Mouse (Mus musculus): Measurements from ENCODE around the gene Spast. TPM values are rescaled to one million over a fixed set of nuclear protein-coding genes. Genes with fewer than 3 reads are reported as not detected.

Spast gene
- polyA plus RNA-seq, 1 experiment from 2014 or later = 10.8 TPM

GRCm38 (mm10) chr17:74386657-74387056 lies 47.9 kb downstream of the Spast start:
- Histone ChIP-seq H3K4me1 (replicated peaks; ENCODE audit: control insufficient read depth, insufficient read depth, low read length) (no peaks in the 10 kb centered on the region), H3K9ac (ENCODE audit: low read length) (no peak overlapping the region), H3K27ac (ENCODE audit: low read length) (no peak overlapping the region), H3K36me3 (ENCODE audit: control insufficient read depth, insufficient read depth, low read length) (peaks cover 23% of the 10 kb centered on the region), H3K27me3 (ENCODE audit: control insufficient read depth, insufficient read depth, low read depth, low read length) (no peaks in the 10 kb centered on the region), H3K4me2 (ENCODE audit: low read depth, low read length) (no peak overlapping the region), H3K4me3 (ENCODE audit: low read length) (no peak overlapping the region), H3K9me3 (ENCODE audit: control insufficient read depth, low read length) (no peaks in the 10 kb centered on the region)
- no peak for ATAC-seq (ENCODE audit: low read depth)

- Histone ChIP-seq H3K4me1 (replicated peaks; ENCODE audit: control insufficient read depth, insufficient read depth, low read length) (no peaks in the 10 kb centered on the region), H3K9ac (ENCODE audit: low read length) (no peak overlapping the region), H3K36me3 (ENCODE audit: control insufficient read depth, insufficient read depth, low read length) (peaks cover 8% of the 10 kb centered on the region; the same call in 1 of the 2 replicates), H3K4me3 (ENCODE audit: low read length) (no peak overlapping the region), H3K27ac (ENCODE audit: low read length) (no peak overlapping the region), H3K4me2 (ENCODE audit: low read depth, low read length) (no peak overlapping the region), H3K27me3 (ENCODE audit: control insufficient read depth, insufficient read depth, low read depth, low read length) (no peaks in the 10 kb centered on the region), H3K9me3 (ENCODE audit: control insufficient read depth, low read length) (no peaks in the 10 kb centered on the region)
- WGBS = 79% methylated on average over 3 of the region's 3 CpGs
- ATAC-seq (ENCODE audit: low read depth) = no peak
These were observed 51.1 kb downstream of the Spast start for GRCm38 (mm10) chr17:74389847-74390246.

- H3K4me2 ChIP-seq (ENCODE audit: low read depth, low read length) = peak overlapping the region; percentile 61; the same call in 1 of the 2 replicates
- H3K4me3 ChIP-seq (ENCODE audit: low read length) = no peak overlapping the region
- ATAC-seq (ENCODE audit: low read depth) = no peak
- H3K27ac ChIP-seq (ENCODE audit: low read length) = no peak overlapping the region
- peaks cover 9% of the 10 kb centered on the region for H3K4me1 ChIP-seq (replicated peaks; ENCODE audit: control insufficient read depth, insufficient read depth, low read length)
- 64% methylated on average over 2 of the region's 2 CpGs for WGBS
- H3K9ac ChIP-seq (ENCODE audit: low read length) = no peak overlapping the region
- H3K9me3 ChIP-seq (ENCODE audit: control insufficient read depth, low read length) = no peaks in the 10 kb centered on the region
- H3K27me3 ChIP-seq (ENCODE audit: control insufficient read depth, insufficient read depth, low read depth, low read length) = no peaks in the 10 kb centered on the region
- H3K36me3 ChIP-seq (ENCODE audit: control insufficient read depth, insufficient read depth, low read length) = no peaks in the 10 kb centered on the region
These were observed 55.6 kb downstream of the Spast start for GRCm38 (mm10) chr17:74394381-74394780.

GRCm38 (mm10) chr17:74394855-74395254 lies 56.1 kb downstream of the Spast start:
- Histone ChIP-seq H3K27me3 (ENCODE audit: control insufficient read depth, insufficient read depth, low read depth, low read length) (no peaks in the 10 kb centered on the region), H3K36me3 (ENCODE audit: control insufficient read depth, insufficient read depth, low read length) (no peaks in the 10 kb centered on the region), H3K4me1 (replicated peaks; ENCODE audit: control insufficient read depth, insufficient read depth, low read length) (peaks cover 9% of the 10 kb centered on the region), H3K27ac (ENCODE audit: low read length) (peak overlapping the region; percentile 48), H3K4me2 (ENCODE audit: low read depth, low read length) (peak overlapping the region; percentile 61), H3K9ac (ENCODE audit: low read length) (peak overlapping the region; percentile 55), H3K9me3 (ENCODE audit: control insufficient read depth, low read length) (no peaks in the 10 kb centered on the region), H3K4me3 (ENCODE audit: low read length) (peak overlapping the region; percentile 82)
- ATAC-seq (ENCODE audit: low read depth) = peak; percentile 34
- 22% methylated on average over 16 of the region's 16 CpGs for WGBS

GRCm38 (mm10) chr17:74395383-74396065 lies 56.7 kb downstream of the Spast start, which contains the start of gene Slc30a6:
Gene Slc30a6 (plus strand): TSS chr17:74395608.
- Histone ChIP-seq H3K27ac (ENCODE audit: low read length) (peak within 1 kb of the TSS; percentile 92), H3K27me3 (ENCODE audit: control insufficient read depth, insufficient read depth, low read depth, low read length) (no peaks in the 10 kb centered on the region), H3K36me3 (ENCODE audit: control insufficient read depth, insufficient read depth, low read length) (no peaks in the 10 kb centered on the region), H3K4me1 (replicated peaks; ENCODE audit: control insufficient read depth, insufficient read depth, low read length) (peaks cover 9% of the 10 kb centered on the region), H3K4me2 (ENCODE audit: low read depth, low read length) (peak within 1 kb of the TSS; percentile 84), H3K9ac (ENCODE audit: low read length) (peak within 1 kb of the TSS; percentile 98), H3K9me3 (ENCODE audit: control insufficient read depth, low read length) (no peaks in the 10 kb centered on the region), H3K4me3 (ENCODE audit: low read length) (peak within 1 kb of the TSS; percentile 82)
- under 1% methylated on average over 41 of the region's 41 CpGs for WGBS
- ATAC-seq (ENCODE audit: low read depth) = peak; percentile 100

- Histone ChIP-seq H3K9me3 (ENCODE audit: control insufficient read depth, low read length) (no peaks in the 10 kb centered on the region), H3K27ac (ENCODE audit: low read length) (no peak overlapping the region), H3K36me3 (ENCODE audit: control insufficient read depth, insufficient read depth, low read length) (no peaks in the 10 kb centered on the region), H3K4me3 (ENCODE audit: low read length) (no peak overlapping the region), H3K4me1 (replicated peaks; ENCODE audit: control insufficient read depth, insufficient read depth, low read length) (peaks cover 9% of the 10 kb centered on the region), H3K9ac (ENCODE audit: low read length) (no peak overlapping the region), H3K4me2 (ENCODE audit: low read depth, low read length) (peak overlapping the region; percentile 84), H3K27me3 (ENCODE audit: control insufficient read depth, insufficient read depth, low read depth, low read length) (no peaks in the 10 kb centered on the region)
- WGBS = 70% methylated on average over 4 of the region's 4 CpGs
- no peak for ATAC-seq (ENCODE audit: low read depth)
These were observed 58.0 kb downstream of the Spast start for GRCm38 (mm10) chr17:74396766-74397165.

- no peak overlapping the region for H3K4me3 ChIP-seq (ENCODE audit: low read length)
- H3K9ac ChIP-seq (ENCODE audit: low read length) = no peak overlapping the region
- H3K27ac ChIP-seq (ENCODE audit: low read length) = no peak overlapping the region
- 73% methylated on average over 2 of the region's 2 CpGs for WGBS
- no peaks in the 10 kb centered on the region for H3K36me3 ChIP-seq (ENCODE audit: control insufficient read depth, insufficient read depth, low read length)
- H3K4me2 ChIP-seq (ENCODE audit: low read depth, low read length) = no peak overlapping the region
- no peaks in the 10 kb centered on the region for H3K9me3 ChIP-seq (ENCODE audit: control insufficient read depth, low read length)
- no peak for ATAC-seq (ENCODE audit: low read depth)
- H3K4me1 ChIP-seq (replicated peaks; ENCODE audit: control insufficient read depth, insufficient read depth, low read length) = peaks cover 9% of the 10 kb centered on the region
- H3K27me3 ChIP-seq (ENCODE audit: control insufficient read depth, insufficient read depth, low read depth, low read length) = no peaks in the 10 kb centered on the region
These were observed 58.4 kb downstream of the Spast start for GRCm38 (mm10) chr17:74397173-74397572.

- WGBS = 89% methylated on average over 12 of the region's 12 CpGs
- Histone ChIP-seq H3K4me3 (ENCODE audit: low read length) (no peak overlapping the region), H3K36me3 (ENCODE audit: control insufficient read depth, insufficient read depth, low read length) (peaks cover 7% of the 10 kb centered on the region), H3K4me2 (ENCODE audit: low read depth, low read length) (no peak overlapping the region), H3K9ac (ENCODE audit: low read length) (no peak overlapping the region), H3K27ac (ENCODE audit: low read length) (no peak overlapping the region), H3K9me3 (ENCODE audit: control insufficient read depth, low read length) (no peaks in the 10 kb centered on the region), H3K27me3 (ENCODE audit: control insufficient read depth, insufficient read depth, low read depth, low read length) (no peaks in the 10 kb centered on the region), H3K4me1 (replicated peaks; ENCODE audit: control insufficient read depth, insufficient read depth, low read length) (no peaks in the 10 kb centered on the region)
- ATAC-seq (ENCODE audit: low read depth) = no peak
These were observed 63.9 kb downstream of the Spast start for GRCm38 (mm10) chr17:74402486-74403222.

GRCm38 (mm10) chr17:74406487-74406886 lies 67.7 kb downstream of the Spast start:
- 81% methylated on average over 8 of the region's 8 CpGs for WGBS
- H3K9ac ChIP-seq (ENCODE audit: low read length) = no peak overlapping the region
- H3K4me1 ChIP-seq (replicated peaks; ENCODE audit: control insufficient read depth, insufficient read depth, low read length) = no peaks in the 10 kb centered on the region
- peaks cover 17% of the 10 kb centered on the region for H3K36me3 ChIP-seq (ENCODE audit: control insufficient read depth, insufficient read depth, low read length)
- no peaks in the 10 kb centered on the region for H3K27me3 ChIP-seq (ENCODE audit: control insufficient read depth, insufficient read depth, low read depth, low read length)
- no peaks in the 10 kb centered on the region for H3K9me3 ChIP-seq (ENCODE audit: control insufficient read depth, low read length)
- no peak for ATAC-seq (ENCODE audit: low read depth)
- H3K27ac ChIP-seq (ENCODE audit: low read length) = no peak overlapping the region
- H3K4me3 ChIP-seq (ENCODE audit: low read length) = no peak overlapping the region
- no peak overlapping the region for H3K4me2 ChIP-seq (ENCODE audit: low read depth, low read length)

All from lung, embryonic 16.5 days (tissue).